Mouse (Mus musculus): ENCODE results near the gene Swt1. TPM values are rescaled to one million over a fixed set of nuclear protein-coding genes. Genes with fewer than 3 reads are reported as not detected.

Swt1 gene
- total and polyA plus RNA-seq, 2 experiments from 2014 or later, result 7.4 to 16.0 TPM

GRCm38 (mm10) chr1:151372823-151373222 lies 55.4 kb downstream of the Swt1 start:
- no peak for TF ChIP-seq CTCF (IDR thresholded peaks at IDR 0.05)
- Histone ChIP-seq H3K4me1 (ENCODE audit: insufficient read depth, low read length) (no peaks in the 10 kb centered on the region), H3K9ac (replicated peaks; ENCODE audit: low read length, poor library complexity, severe bottlenecking) (no peak overlapping the region), H3K4me3 (ENCODE audit: low read depth, low read length) (no peak overlapping the region), H3K27ac (ENCODE audit: low read depth, low read length) (no peak overlapping the region), H3K36me3 (ENCODE audit: insufficient read depth, low read length) (peaks cover 13% of the 10 kb centered on the region), H3K9me3 (ENCODE audit: low read length) (no peaks in the 10 kb centered on the region), H3K27me3 (ENCODE audit: insufficient read depth, low read length) (no peaks in the 10 kb centered on the region), H3K4me2 (ENCODE audit: low read depth, low read length, poor library complexity, severe bottlenecking) (no peak overlapping the region)
- DNase-seq (ENCODE audit: low spot score) (no peak), ATAC-seq (ENCODE audit: low FRiP score) (no peak)
- 97% methylated on average over 1 of the region's 1 CpGs for WGBS

- H3K4me1 ChIP-seq (ENCODE audit: insufficient read depth, low read length), result no peaks in the 10 kb centered on the region
- H3K9me3 ChIP-seq (ENCODE audit: low read length), result no peaks in the 10 kb centered on the region
- 87% methylated on average over 5 of the region's 5 CpGs for WGBS
- no peak overlapping the region for H3K9ac ChIP-seq (replicated peaks; ENCODE audit: low read length, poor library complexity, severe bottlenecking)
- DNase-seq (ENCODE audit: low spot score), result no peak
- H3K4me3 ChIP-seq (ENCODE audit: low read depth, low read length), result no peak overlapping the region
- H3K4me2 ChIP-seq (ENCODE audit: low read depth, low read length, poor library complexity, severe bottlenecking), result no peak overlapping the region
- peaks cover 17% of the 10 kb centered on the region for H3K36me3 ChIP-seq (ENCODE audit: insufficient read depth, low read length)
- no peak overlapping the region for H3K27ac ChIP-seq (ENCODE audit: low read depth, low read length)
- TF ChIP-seq CTCF (IDR thresholded peaks at IDR 0.05), result no peak
- ATAC-seq (ENCODE audit: low FRiP score), result no peak
- H3K27me3 ChIP-seq (ENCODE audit: insufficient read depth, low read length), result no peaks in the 10 kb centered on the region
Measured at GRCm38 (mm10) chr1:151371543-151371942, 56.7 kb downstream of the Swt1 start.

GRCm38 (mm10) chr1:151370573-151370972 lies 57.7 kb downstream of the Swt1 start:
- peaks cover 17% of the 10 kb centered on the region for H3K36me3 ChIP-seq (ENCODE audit: insufficient read depth, low read length)
- H3K27me3 ChIP-seq (ENCODE audit: insufficient read depth, low read length), result no peaks in the 10 kb centered on the region
- no peak for TF ChIP-seq CTCF (IDR thresholded peaks at IDR 0.05)
- H3K4me3 ChIP-seq (ENCODE audit: low read depth, low read length), result no peak overlapping the region
- no peaks in the 10 kb centered on the region for H3K4me1 ChIP-seq (ENCODE audit: insufficient read depth, low read length)
- WGBS, result 93% methylated on average over 3 of the region's 3 CpGs
- no peaks in the 10 kb centered on the region for H3K9me3 ChIP-seq (ENCODE audit: low read length)
- no peak for DNase-seq (ENCODE audit: low spot score)
- no peak for ATAC-seq (ENCODE audit: low FRiP score)
- H3K4me2 ChIP-seq (ENCODE audit: low read depth, low read length, poor library complexity, severe bottlenecking), result no peak overlapping the region
- no peak overlapping the region for H3K9ac ChIP-seq (replicated peaks; ENCODE audit: low read length, poor library complexity, severe bottlenecking)
- H3K27ac ChIP-seq (ENCODE audit: low read depth, low read length), result no peak overlapping the region

GRCm38 (mm10) chr1:151368444-151368843 lies 59.8 kb downstream of the Swt1 start:
- TF ChIP-seq CTCF (IDR thresholded peaks at IDR 0.05), result no peak
- H3K27me3 ChIP-seq (ENCODE audit: insufficient read depth, low read length), result no peaks in the 10 kb centered on the region
- H3K4me3 ChIP-seq (ENCODE audit: low read depth, low read length), result no peak overlapping the region
- H3K4me2 ChIP-seq (ENCODE audit: low read depth, low read length, poor library complexity, severe bottlenecking), result no peak overlapping the region
- ATAC-seq (ENCODE audit: low FRiP score) (no peak), DNase-seq (ENCODE audit: low spot score) (no peak)
- H3K9me3 ChIP-seq (ENCODE audit: low read length), result no peaks in the 10 kb centered on the region
- 94% methylated on average over 3 of the region's 3 CpGs for WGBS
- no peak overlapping the region for H3K27ac ChIP-seq (ENCODE audit: low read depth, low read length)
- no peaks in the 10 kb centered on the region for H3K4me1 ChIP-seq (ENCODE audit: insufficient read depth, low read length)
- no peak overlapping the region for H3K9ac ChIP-seq (replicated peaks; ENCODE audit: low read length, poor library complexity, severe bottlenecking)
- peaks cover 26% of the 10 kb centered on the region for H3K36me3 ChIP-seq (ENCODE audit: insufficient read depth, low read length)

- no peak for TF ChIP-seq CTCF (IDR thresholded peaks at IDR 0.05)
- no peak for DNase-seq (ENCODE audit: low spot score)
- no peak overlapping the region for H3K9ac ChIP-seq (replicated peaks; ENCODE audit: low read length, poor library complexity, severe bottlenecking)
- no peaks in the 10 kb centered on the region for H3K27me3 ChIP-seq (ENCODE audit: insufficient read depth, low read length)
- H3K27ac ChIP-seq (ENCODE audit: low read depth, low read length), result no peak overlapping the region
- no peak overlapping the region for H3K4me2 ChIP-seq (ENCODE audit: low read depth, low read length, poor library complexity, severe bottlenecking)
- no peak overlapping the region for H3K4me3 ChIP-seq (ENCODE audit: low read depth, low read length)
- no peaks in the 10 kb centered on the region for H3K9me3 ChIP-seq (ENCODE audit: low read length)
- no peak for ATAC-seq (ENCODE audit: low FRiP score)
- 94% methylated on average over 5 of the region's 5 CpGs for WGBS
- peaks cover 32% of the 10 kb centered on the region for H3K36me3 ChIP-seq (ENCODE audit: insufficient read depth, low read length)
- H3K4me1 ChIP-seq (ENCODE audit: insufficient read depth, low read length), result no peaks in the 10 kb centered on the region
Measured at GRCm38 (mm10) chr1:151367721-151368324, 60.4 kb downstream of the Swt1 start.

GRCm38 (mm10) chr1:151366944-151367605 lies 61.2 kb downstream of the Swt1 start:
- H3K9me3 ChIP-seq (ENCODE audit: low read length), result no peaks in the 10 kb centered on the region
- no peak overlapping the region for H3K4me2 ChIP-seq (ENCODE audit: low read depth, low read length, poor library complexity, severe bottlenecking)
- TF ChIP-seq CTCF (IDR thresholded peaks at IDR 0.05), result no peak
- DNase-seq (ENCODE audit: low spot score) (no peak), ATAC-seq (ENCODE audit: low FRiP score) (no peak)
- H3K27me3 ChIP-seq (ENCODE audit: insufficient read depth, low read length), result no peaks in the 10 kb centered on the region
- H3K4me1 ChIP-seq (ENCODE audit: insufficient read depth, low read length), result no peaks in the 10 kb centered on the region
- H3K9ac ChIP-seq (replicated peaks; ENCODE audit: low read length, poor library complexity, severe bottlenecking), result no peak overlapping the region
- H3K27ac ChIP-seq (ENCODE audit: low read depth, low read length), result no peak overlapping the region
- peaks cover 32% of the 10 kb centered on the region for H3K36me3 ChIP-seq (ENCODE audit: insufficient read depth, low read length)
- WGBS, result 94% methylated on average over 8 of the region's 8 CpGs
- no peak overlapping the region for H3K4me3 ChIP-seq (ENCODE audit: low read depth, low read length)
